Comparison of ENCODE assay signal across 1 mouse cellular context in genomic region chr4:117148815-117149214, GRCm38 (mm10).
TF ChIP-seq lines count a peak whose summit lies in the region.

No protein-coding gene starts in this region.

TF ChIP-seq in ES-E14, 5 proteins besides CTCF, POLR2A, EP300 and RAD21:
- no peak for TF ChIP-seq MAFK (IDR thresholded peaks at IDR 0.05; ENCODE audit: insufficient read depth, low read depth, low read length)
- no peak for TF ChIP-seq ZC3H11A (IDR thresholded peaks at IDR 0.05; ENCODE audit: borderline replicate concordance, low read depth, low read length)
- no peak for TF ChIP-seq ZNF384 (IDR thresholded peaks at IDR 0.05; ENCODE audit: low read depth, low read length)
- no peak for TF ChIP-seq HCFC1 (IDR thresholded peaks at IDR 0.05; ENCODE audit: borderline replicate concordance, insufficient read depth, low read length)
- no peak for TF ChIP-seq CHD2 (IDR thresholded peaks at IDR 0.05; ENCODE audit: low read depth, low read length)
